Mouse (Mus musculus) olfactory bulb, adult 2 months (tissue): ENCODE data around the gene B3glct. TPM values are rescaled to one million over a fixed set of nuclear protein-coding genes. Genes with fewer than 3 reads are reported as not detected.

Source experiments
- H3K27ac ChIP-seq: fragments of 200-500 bp; 2 replicates; pipeline ENCODE4 v1.5.1; 2012; ENCODE audit warnings: low read depth, low read length; ENCODE audit not compliant: insufficient read depth
- H3K4me1 ChIP-seq: fragments of 200-500 bp; 2 replicates; pipeline ENCODE4 v1.6.1; 2012; ENCODE audit warnings: low read length; ENCODE audit not compliant: control insufficient read depth, insufficient read depth
- H3K4me3 ChIP-seq: fragments of 200-500 bp; 2 replicates; pipeline ENCODE4 v1.5.1; 2012; ENCODE audit warnings: mild to moderate bottlenecking, low read depth, low read length, moderate library complexity; ENCODE audit not compliant: insufficient read depth
- CTCF ChIP-seq: fragments of 200-500 bp; IDR thresholded peaks from 2 replicates; pipeline ENCODE4 v1.5.1; 2012; ENCODE audit warnings: low read depth, mild to moderate bottlenecking, low read length, moderate library complexity; ENCODE audit not compliant: insufficient read depth
- POLR2A ChIP-seq: fragments of 200-500 bp; IDR thresholded peaks from 2 replicates; pipeline ENCODE4 v1.6.1; 2012; ENCODE audit warnings: mild to moderate bottlenecking, low read depth, low read length, moderate library complexity; ENCODE audit not compliant: insufficient read depth
- WGBS: fragments of 180-500 bp; shearing (Covaris S2); methylation state at CpG from one replicate; pipeline ENCODE4 v1.1.7; 2018; 5-methylcytosine and 5-hydroxymethylcytosine counted together
- polyA plus RNA-seq: library from polyadenylated mRNA; stranded (reverse); fragments of >200 nt; gene quantifications from 2 replicates; pipeline ENCODE4 v1.2.4, GENCODE M21; 2012; ENCODE audit warnings: low replicate concordance; ENCODE audit not compliant: missing spikeins, insufficient read depth, insufficient read length

Gene B3glct
- polyA plus RNA-seq, 1 experiment = not detected

- Histone ChIP-seq H3K4me1 (peaks cover 2% of the 10 kb centered on the region; the same call in 1 of the 2 replicates), H3K4me3 (no peak overlapping the region), H3K27ac (no peak overlapping the region)
- no peak for TF ChIP-seq CTCF
- TF ChIP-seq POLR2A = no peak
- 68% methylated on average over 5 of the region's 5 CpGs for WGBS
Measured at GRCm38 (mm10) chr5:149751861-149752260, 73.8 kb downstream of the B3glct start.

- Histone ChIP-seq H3K4me3 (no peak overlapping the region), H3K4me1 (peaks cover 7% of the 10 kb centered on the region; the same call in 1 of the 2 replicates), H3K27ac (no peak overlapping the region)
- TF ChIP-seq CTCF (no peak), POLR2A (no peak)
- WGBS = 88% methylated on average over 3 of the region's 3 CpGs
Measured at GRCm38 (mm10) chr5:149753073-149753472, 75.0 kb downstream of the B3glct start.

GRCm38 (mm10) chr5:149767116-149767515 is 89.1 kb downstream of the B3glct start:
- no peak overlapping the region for H3K27ac ChIP-seq
- TF ChIP-seq CTCF = no peak
- TF ChIP-seq POLR2A = no peak
- no peaks in the 10 kb centered on the region for H3K4me1 ChIP-seq
- WGBS = 79% methylated on average over 8 of the region's 8 CpGs
- H3K4me3 ChIP-seq = no peak overlapping the region

- H3K4me1 ChIP-seq = no peaks in the 10 kb centered on the region
- no peak for TF ChIP-seq POLR2A
- TF ChIP-seq CTCF = no peak
- no peak overlapping the region for H3K4me3 ChIP-seq
- 88% methylated on average over 5 of the region's 5 CpGs for WGBS
- H3K27ac ChIP-seq = no peak overlapping the region
Measured at GRCm38 (mm10) chr5:149767651-149768301, 89.7 kb downstream of the B3glct start.

GRCm38 (mm10) chr5:149769666-149770065 is 91.6 kb downstream of the B3glct start:
- Histone ChIP-seq H3K27ac (no peak overlapping the region), H3K4me3 (no peak overlapping the region), H3K4me1 (no peaks in the 10 kb centered on the region)
- TF ChIP-seq POLR2A = no peak
- no peak for TF ChIP-seq CTCF
- WGBS = 91% methylated on average over 8 of the region's 8 CpGs

GRCm38 (mm10) chr5:149776038-149776437 is 98.0 kb downstream of the B3glct start:
- 56% methylated on average over 7 of the region's 7 CpGs for WGBS
- H3K27ac ChIP-seq = no peak overlapping the region
- no peaks in the 10 kb centered on the region for H3K4me1 ChIP-seq
- no peak overlapping the region for H3K4me3 ChIP-seq
- no peak for TF ChIP-seq POLR2A
- TF ChIP-seq CTCF = no peak

GRCm38 (mm10) chr5:149779740-149780139 is 101.7 kb downstream of the B3glct start:
- TF ChIP-seq CTCF (no peak), POLR2A (no peak)
- Histone ChIP-seq H3K4me3 (no peak overlapping the region), H3K27ac (no peak overlapping the region), H3K4me1 (no peaks in the 10 kb centered on the region)
- WGBS = 58% methylated on average over 6 of the region's 6 CpGs

GRCm38 (mm10) chr5:149780411-149780810 is 102.4 kb downstream of the B3glct start:
- Histone ChIP-seq H3K27ac (no peak overlapping the region), H3K4me1 (no peaks in the 10 kb centered on the region), H3K4me3 (no peak overlapping the region)
- WGBS = 99% methylated on average over 2 of the region's 2 CpGs
- TF ChIP-seq CTCF = peak; percentile 49; the same call in 1 of the 2 replicates
- no peak for TF ChIP-seq POLR2A

- TF ChIP-seq POLR2A (no peak), CTCF (no peak)
- WGBS = 31% methylated on average over 8 of the region's 8 CpGs
- H3K4me1 ChIP-seq = 0 out of 2 replicates have a peak, but pooled peaks cover 2% of the 10 kb centered on the region
- no peak overlapping the region for H3K27ac ChIP-seq
- no peak overlapping the region for H3K4me3 ChIP-seq
Measured at GRCm38 (mm10) chr5:149790087-149790486, 112.1 kb downstream of the B3glct start.

- WGBS = 85% methylated on average over 2 of the region's 2 CpGs
- H3K4me1 ChIP-seq = no peaks in the 10 kb centered on the region
- H3K27ac ChIP-seq = no peak overlapping the region
- TF ChIP-seq CTCF = no peak
- TF ChIP-seq POLR2A = no peak
- no peak overlapping the region for H3K4me3 ChIP-seq
Measured at GRCm38 (mm10) chr5:149810071-149810470, 132.0 kb downstream of the B3glct start.
